Mouse (Mus musculus): ENCODE results near the gene Stx8. TPM values are rescaled to one million over a fixed set of nuclear protein-coding genes. Genes with fewer than 3 reads are reported as not detected.

The Stx8 gene
- polyA plus RNA-seq, 1 experiment from 2014 or later, result 59.2 TPM

DNA sequence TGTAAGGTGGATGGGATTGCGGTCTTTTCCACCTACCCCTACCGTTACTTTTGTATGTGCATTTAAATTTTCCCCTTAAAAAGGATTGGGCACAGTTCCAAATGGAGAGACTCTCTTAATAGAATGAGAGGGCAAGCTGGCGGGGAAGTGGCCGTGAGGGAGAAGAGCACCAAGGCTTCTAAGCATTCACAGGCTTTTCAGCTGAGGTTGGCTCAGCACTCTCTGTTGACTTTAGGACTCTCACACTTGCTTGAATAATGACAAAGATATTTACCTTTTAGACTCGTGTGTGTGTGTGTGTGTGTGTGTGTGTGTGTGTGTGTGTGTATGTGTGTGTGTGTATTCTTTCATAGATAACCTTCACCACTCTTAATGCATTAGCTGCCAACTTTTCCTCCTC, 105.8 kb downstream of the Stx8 start:
- Histone ChIP-seq H3K4me1 (peaks cover 9% of the 10 kb centered on the region; the same call in 1 of the 2 replicates), H3K36me3 (no peaks in the 10 kb centered on the region), H3K9me3 (no peaks in the 10 kb centered on the region), H3K9ac (no peak overlapping the region), H3K4me3 (no peak overlapping the region), H3K27ac (no peak overlapping the region), H3K27me3 (no peaks in the 10 kb centered on the region), H3K4me2 (replicated peaks) (no peak overlapping the region)
- ATAC-seq (ENCODE audit: insufficient number of reproducible peaks, insufficient read depth, low FRiP score, low TSS enrichment), result no peak
- 67% methylated on average over 5 of the region's 5 CpGs for WGBS

DNA sequence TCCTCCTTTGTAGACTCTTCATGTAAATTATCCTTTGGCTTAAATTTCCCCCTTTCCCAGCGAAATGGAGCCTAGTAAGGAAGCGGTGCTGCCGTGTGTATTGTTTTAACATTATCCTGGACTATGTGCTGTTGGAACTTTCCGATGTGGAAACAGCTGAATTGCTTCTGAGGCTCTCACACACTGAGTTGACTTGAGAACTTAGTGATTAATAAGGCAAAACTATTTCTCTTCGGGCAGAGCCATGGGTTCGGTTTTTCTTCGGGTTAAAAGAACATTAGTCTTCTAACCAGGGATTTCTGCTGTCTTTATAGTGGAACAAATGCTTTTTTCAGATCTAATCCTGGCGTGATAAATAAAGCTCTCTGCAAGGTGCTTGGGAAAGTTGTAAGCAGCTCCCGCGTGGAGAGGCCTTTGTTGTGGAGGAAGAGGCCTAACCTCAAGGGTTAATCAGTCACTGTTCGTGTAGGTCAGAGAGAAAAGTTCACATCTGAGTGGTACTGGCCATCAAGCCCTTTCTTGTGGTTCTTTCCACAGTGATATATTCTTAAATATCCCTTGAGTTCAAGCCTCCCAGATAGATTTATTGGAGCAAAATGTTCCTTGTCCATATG, 106.7 kb downstream of the Stx8 start:
- H3K27ac ChIP-seq, result no peak overlapping the region
- no peaks in the 10 kb centered on the region for H3K27me3 ChIP-seq
- ATAC-seq (ENCODE audit: insufficient number of reproducible peaks, insufficient read depth, low FRiP score, low TSS enrichment), result no peak
- no peak overlapping the region for H3K4me3 ChIP-seq
- H3K9ac ChIP-seq, result no peak overlapping the region
- no peaks in the 10 kb centered on the region for H3K9me3 ChIP-seq
- peaks cover 9% of the 10 kb centered on the region; the same call in 1 of the 2 replicates for H3K4me1 ChIP-seq
- WGBS, result 68% methylated on average over 11 of the region's 11 CpGs
- no peak overlapping the region for H3K4me2 ChIP-seq (replicated peaks)
- H3K36me3 ChIP-seq, result no peaks in the 10 kb centered on the region

DNA sequence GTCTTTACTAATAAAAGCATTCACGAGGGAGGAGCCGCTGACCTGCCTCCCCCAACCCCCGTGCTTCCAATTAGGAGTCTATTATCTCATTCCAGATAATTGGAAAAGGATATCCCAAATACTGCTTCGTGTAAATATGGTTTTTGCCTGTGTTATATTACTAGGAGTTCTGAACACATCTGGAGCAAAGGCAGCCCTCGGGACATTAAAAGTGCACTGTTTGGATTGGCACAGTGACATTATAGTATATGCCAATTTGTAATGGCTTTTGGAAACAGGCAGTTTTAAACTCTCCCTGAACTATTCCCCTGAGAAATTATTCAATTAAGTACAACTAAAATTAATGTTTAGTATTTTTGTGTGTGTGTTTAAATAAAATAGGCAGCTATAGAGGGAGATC, 108.7 kb downstream of the Stx8 start:
- WGBS, result 32% methylated on average over 5 of the region's 5 CpGs
- peaks cover 14% of the 10 kb centered on the region; the same call in 1 of the 2 replicates for H3K4me1 ChIP-seq
- no peak for ATAC-seq (ENCODE audit: insufficient number of reproducible peaks, insufficient read depth, low FRiP score, low TSS enrichment)
- H3K4me3 ChIP-seq, result no peak overlapping the region
- no peak overlapping the region for H3K27ac ChIP-seq
- H3K36me3 ChIP-seq, result no peaks in the 10 kb centered on the region
- H3K4me2 ChIP-seq (replicated peaks), result no peak overlapping the region
- no peaks in the 10 kb centered on the region for H3K27me3 ChIP-seq
- H3K9ac ChIP-seq, result no peak overlapping the region
- H3K9me3 ChIP-seq, result no peaks in the 10 kb centered on the region

DNA sequence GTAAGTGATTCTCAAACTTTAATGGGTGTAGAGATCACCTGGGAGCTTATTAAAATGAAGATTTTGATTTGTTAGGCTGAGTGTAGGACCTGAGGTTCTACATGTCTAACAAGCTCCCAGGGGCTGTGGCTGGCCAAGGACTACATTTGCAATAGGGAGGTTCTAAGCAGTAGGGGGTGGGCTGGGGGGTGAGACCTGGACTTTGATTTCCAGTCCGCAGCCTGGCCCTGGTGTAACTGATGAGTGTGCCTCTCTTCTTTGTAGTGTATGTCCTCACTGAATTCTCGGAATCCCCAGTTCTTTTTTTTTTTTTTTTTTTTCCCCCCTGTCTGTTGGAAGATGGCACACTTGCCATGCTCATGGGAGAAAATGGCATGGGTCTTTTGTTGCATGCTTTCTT, 109.3 kb downstream of the Stx8 start:
- H3K9me3 ChIP-seq, result no peaks in the 10 kb centered on the region
- WGBS, result 66% methylated on average over 2 of the region's 2 CpGs
- ATAC-seq (ENCODE audit: insufficient number of reproducible peaks, insufficient read depth, low FRiP score, low TSS enrichment), result no peak

DNA sequence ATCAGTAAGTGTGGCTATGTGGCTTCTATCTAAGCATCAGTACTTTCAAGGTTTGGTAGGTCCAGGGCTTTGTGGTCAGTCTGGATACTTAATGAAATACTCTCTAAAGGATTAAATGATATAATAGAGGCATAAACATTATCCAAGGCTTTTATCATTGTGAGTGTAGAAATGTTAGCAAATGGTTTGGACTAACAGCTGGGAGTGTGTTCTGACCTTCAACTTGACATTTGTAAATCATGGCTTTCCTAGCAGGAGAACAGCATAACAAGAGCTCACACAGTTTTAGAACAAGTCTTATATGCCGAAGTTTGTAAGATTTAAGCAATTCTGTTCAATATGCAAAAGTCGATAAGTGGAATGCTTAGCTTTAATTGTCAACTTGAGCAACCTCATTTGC, 113.8 kb downstream of the Stx8 start:
- H3K27me3 ChIP-seq, result no peaks in the 10 kb centered on the region
- no peak overlapping the region for H3K4me3 ChIP-seq
- no peak overlapping the region for H3K4me2 ChIP-seq (replicated peaks)
- H3K9me3 ChIP-seq, result no peaks in the 10 kb centered on the region
- no peak for ATAC-seq (ENCODE audit: insufficient number of reproducible peaks, insufficient read depth, low FRiP score, low TSS enrichment)
- no peaks in the 10 kb centered on the region for H3K36me3 ChIP-seq
- H3K27ac ChIP-seq, result no peak overlapping the region
- H3K4me1 ChIP-seq, result peaks cover 8% of the 10 kb centered on the region; the same call in 1 of the 2 replicates
- WGBS, result 91% methylated on average over 2 of the region's 2 CpGs
- no peak overlapping the region for H3K9ac ChIP-seq

More for the DNA sequence above, 109.3 kb downstream of the Stx8 start:
- no peak overlapping the region for H3K9ac ChIP-seq
- no peak overlapping the region for H3K4me3 ChIP-seq
- H3K27ac ChIP-seq, result no peak overlapping the region
- no peak overlapping the region for H3K4me2 ChIP-seq (replicated peaks)
- no peaks in the 10 kb centered on the region for H3K27me3 ChIP-seq
- H3K4me1 ChIP-seq, result peaks cover 14% of the 10 kb centered on the region; the same call in 1 of the 2 replicates
- no peaks in the 10 kb centered on the region for H3K36me3 ChIP-seq

DNA sequence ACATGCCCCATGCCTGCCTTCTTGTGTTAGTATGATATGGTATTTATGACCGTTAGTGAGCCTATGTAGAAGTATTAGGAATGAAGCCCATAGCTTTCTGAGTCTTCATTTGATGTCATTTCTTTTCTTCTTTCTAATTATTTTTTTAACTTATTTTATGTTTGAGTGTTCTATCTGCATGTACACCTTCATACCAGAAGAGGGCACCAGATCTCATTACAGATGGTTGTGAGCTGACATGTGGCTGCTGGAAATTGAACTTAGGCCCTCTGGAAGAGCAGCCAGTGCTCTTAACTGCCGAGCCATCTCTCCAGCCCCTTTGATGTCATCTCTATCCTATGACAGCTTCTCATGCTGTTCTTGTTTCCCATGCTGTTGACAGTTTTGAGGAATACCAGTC, 115.0 kb downstream of the Stx8 start:
- H3K36me3 ChIP-seq, result no peaks in the 10 kb centered on the region
- H3K4me3 ChIP-seq, result no peak overlapping the region
- no peak overlapping the region for H3K27ac ChIP-seq
- peaks cover 5% of the 10 kb centered on the region; the same call in 1 of the 2 replicates for H3K4me1 ChIP-seq
- no peak overlapping the region for H3K4me2 ChIP-seq (replicated peaks)
- no peak for ATAC-seq (ENCODE audit: insufficient number of reproducible peaks, insufficient read depth, low FRiP score, low TSS enrichment)
- no peaks in the 10 kb centered on the region for H3K27me3 ChIP-seq
- H3K9ac ChIP-seq, result no peak overlapping the region
- WGBS, result 90% methylated on average over 2 of the region's 2 CpGs
- no peaks in the 10 kb centered on the region for H3K9me3 ChIP-seq

DNA sequence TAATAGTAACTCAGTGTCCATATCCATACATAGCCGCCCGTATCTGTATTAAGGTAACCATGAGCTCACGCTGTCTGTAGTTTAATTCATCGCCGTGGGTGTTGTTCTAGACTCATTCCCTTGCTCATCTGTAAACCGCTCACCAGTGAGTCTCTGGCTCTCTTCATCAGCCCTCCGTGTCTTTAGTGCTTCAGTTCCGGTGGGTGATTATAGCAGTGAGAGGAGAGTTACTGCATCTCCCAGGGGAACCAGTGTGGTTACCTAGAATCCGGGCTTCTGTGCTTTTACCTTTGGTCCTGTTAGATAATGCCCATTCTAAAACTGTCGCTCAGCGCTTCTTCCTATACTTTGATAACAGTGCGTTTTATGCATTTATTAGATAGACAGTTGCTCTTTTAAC, 116.8 kb downstream of the Stx8 start:
- Histone ChIP-seq H3K27ac (no peak overlapping the region), H3K4me1 (peaks cover 5% of the 10 kb centered on the region; the same call in 1 of the 2 replicates), H3K9me3 (no peaks in the 10 kb centered on the region), H3K9ac (no peak overlapping the region), H3K27me3 (no peaks in the 10 kb centered on the region), H3K4me3 (no peak overlapping the region), H3K4me2 (replicated peaks) (no peak overlapping the region), H3K36me3 (no peaks in the 10 kb centered on the region)
- WGBS, result 89% methylated on average over 12 of the region's 12 CpGs
- no peak for ATAC-seq (ENCODE audit: insufficient number of reproducible peaks, insufficient read depth, low FRiP score, low TSS enrichment)

DNA sequence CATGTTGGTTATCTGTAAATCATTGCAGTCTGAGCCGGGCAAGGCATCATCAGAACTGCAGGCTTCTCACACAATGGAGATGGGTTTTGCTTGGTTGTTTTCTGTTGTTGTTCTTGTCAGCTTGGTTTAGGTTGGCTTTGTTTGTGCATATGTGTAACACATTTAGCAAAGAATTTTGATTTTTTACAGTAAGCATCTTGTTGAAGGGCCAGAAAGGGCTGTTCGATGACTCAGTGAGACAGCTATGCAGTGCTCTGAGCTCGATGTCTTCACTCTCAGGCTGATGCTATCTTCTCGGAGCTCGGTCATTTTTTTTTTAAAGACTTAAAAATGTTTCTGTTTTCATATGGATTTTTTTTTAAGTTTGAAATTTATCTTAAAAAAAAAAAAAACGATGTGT, 117.6 kb downstream of the Stx8 start:
- H3K4me2 ChIP-seq (replicated peaks), result no peak overlapping the region
- H3K9ac ChIP-seq, result no peak overlapping the region
- no peaks in the 10 kb centered on the region for H3K36me3 ChIP-seq
- H3K4me1 ChIP-seq, result no peaks in the 10 kb centered on the region; the same call in 1 of the 2 replicates
- no peaks in the 10 kb centered on the region for H3K9me3 ChIP-seq
- WGBS, result 72% methylated on average over 6 of the region's 6 CpGs
- no peaks in the 10 kb centered on the region for H3K27me3 ChIP-seq
- H3K4me3 ChIP-seq, result no peak overlapping the region
- no peak for ATAC-seq (ENCODE audit: insufficient number of reproducible peaks, insufficient read depth, low FRiP score, low TSS enrichment)
- H3K27ac ChIP-seq, result no peak overlapping the region

DNA sequence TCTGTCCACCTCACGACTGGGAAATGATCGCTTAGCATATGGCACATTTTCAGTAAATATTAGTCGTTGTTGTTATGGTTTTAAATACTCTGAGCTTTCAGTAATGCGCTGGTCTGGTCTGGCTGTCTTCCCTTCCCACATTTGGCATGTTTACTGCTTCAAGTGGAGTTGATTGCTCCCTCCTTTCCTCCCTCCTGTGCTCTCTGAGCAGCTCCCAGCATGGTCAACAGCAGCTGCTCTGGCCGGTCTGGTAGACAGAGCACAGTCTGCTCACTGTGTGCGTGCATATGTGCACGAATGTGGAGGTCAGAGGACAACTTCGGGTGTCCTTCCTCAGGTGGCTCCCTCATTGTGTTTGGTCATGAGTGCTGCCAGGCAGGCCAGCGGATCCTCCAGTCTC, 120.2 kb downstream of the Stx8 start:
- Histone ChIP-seq H3K4me2 (replicated peaks) (no peak overlapping the region), H3K36me3 (no peaks in the 10 kb centered on the region), H3K9ac (no peak overlapping the region), H3K4me3 (no peak overlapping the region), H3K27me3 (no peaks in the 10 kb centered on the region), H3K4me1 (peaks cover 14% of the 10 kb centered on the region; the same call in 1 of the 2 replicates), H3K27ac (no peak overlapping the region), H3K9me3 (no peaks in the 10 kb centered on the region)
- WGBS, result 80% methylated on average over 9 of the region's 9 CpGs
- ATAC-seq (ENCODE audit: insufficient number of reproducible peaks, insufficient read depth, low FRiP score, low TSS enrichment), result no peak

DNA sequence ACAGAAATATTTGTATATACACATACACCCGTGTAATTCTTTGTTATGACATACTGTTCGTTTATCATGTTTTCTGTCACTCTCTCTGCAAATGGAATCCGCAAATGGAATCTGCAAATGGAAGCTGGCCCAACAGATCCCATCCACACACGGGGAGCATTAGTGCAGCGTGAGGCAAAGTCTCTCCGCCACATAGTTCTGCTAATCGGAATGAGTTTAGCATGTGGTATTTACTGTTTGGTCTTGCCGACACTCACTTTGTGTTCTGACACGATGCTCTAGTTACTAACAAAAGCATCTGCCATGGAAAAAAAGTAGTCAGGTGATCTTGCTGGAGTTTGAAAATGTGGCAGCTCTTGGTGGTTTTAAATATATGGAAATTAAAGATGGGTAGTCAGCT, 123.4 kb downstream of the Stx8 start:
- Histone ChIP-seq H3K4me1 (peaks cover 14% of the 10 kb centered on the region; the same call in 1 of the 2 replicates), H3K9me3 (no peaks in the 10 kb centered on the region), H3K4me2 (replicated peaks) (no peak overlapping the region), H3K27ac (no peak overlapping the region), H3K27me3 (no peaks in the 10 kb centered on the region), H3K4me3 (no peak overlapping the region), H3K9ac (no peak overlapping the region), H3K36me3 (no peaks in the 10 kb centered on the region)
- ATAC-seq (ENCODE audit: insufficient number of reproducible peaks, insufficient read depth, low FRiP score, low TSS enrichment), result no peak
- WGBS, result 64% methylated on average over 9 of the region's 9 CpGs

DNA sequence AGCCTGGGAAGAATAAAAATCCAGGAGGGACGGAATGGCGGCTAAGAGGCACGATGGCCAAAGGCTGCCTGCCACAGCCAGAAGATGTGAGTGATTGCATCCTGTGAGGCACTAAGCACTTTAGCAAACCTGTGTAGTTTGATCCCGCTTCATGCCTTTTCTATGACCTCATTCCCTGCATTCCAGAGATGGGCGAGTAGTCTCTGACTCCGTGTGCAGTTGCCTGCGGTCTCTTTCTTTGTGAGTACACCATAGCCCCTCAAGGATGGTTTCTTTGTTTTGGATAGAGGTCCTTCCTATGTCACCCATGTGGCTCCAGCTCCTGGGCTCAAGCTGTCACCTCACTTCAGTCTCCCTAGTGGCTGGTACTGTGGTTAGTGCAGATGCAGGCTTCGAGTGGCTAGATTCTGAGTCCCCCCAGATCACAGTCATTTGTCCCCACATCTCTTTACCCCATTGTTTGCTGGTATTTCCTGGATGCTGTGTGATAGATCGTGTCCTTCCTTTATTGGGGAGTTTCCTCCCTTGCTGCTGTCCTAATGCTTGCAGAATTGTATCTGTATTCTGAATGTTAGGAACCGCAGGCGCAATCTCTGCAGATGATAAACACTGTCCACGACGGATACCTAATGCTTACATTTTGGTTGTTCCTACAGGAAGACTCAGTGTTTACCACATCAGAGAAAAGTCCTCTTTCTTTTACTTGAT, 124.0 kb downstream of the Stx8 start:
- peaks cover 14% of the 10 kb centered on the region; the same call in 1 of the 2 replicates for H3K4me1 ChIP-seq
- no peak for ATAC-seq (ENCODE audit: insufficient number of reproducible peaks, insufficient read depth, low FRiP score, low TSS enrichment)
- H3K4me3 ChIP-seq, result no peak overlapping the region
- no peak overlapping the region for H3K27ac ChIP-seq
- H3K36me3 ChIP-seq, result no peaks in the 10 kb centered on the region
- no peak overlapping the region for H3K9ac ChIP-seq
- no peaks in the 10 kb centered on the region for H3K9me3 ChIP-seq
- 42% methylated on average over 13 of the region's 13 CpGs for WGBS
- no peaks in the 10 kb centered on the region for H3K27me3 ChIP-seq
- H3K4me2 ChIP-seq (replicated peaks), result no peak overlapping the region
